Mouse (Mus musculus) intestine, embryonic 16.5 days (tissue): ENCODE measurements around the gene Prdm5. TPM values are rescaled to one million over a fixed set of nuclear protein-coding genes. Genes with fewer than 3 reads are reported as not detected.

Experiments used
- ATAC-seq: fragments of 200-750 bp; cut with Nextera tagmentation; 2 replicates; pipeline ENCODE4 v1.8.0; 2017; ENCODE audit warnings: moderate TSS enrichment, moderate library complexity
- H3K27ac ChIP-seq: fragments of 300-500 bp; sonication (generic); 2 replicates; pipeline ENCODE4 v1.5.1; 2014; ENCODE audit warnings: mild to moderate bottlenecking, low read length
- H3K27me3 ChIP-seq: fragments of 300-500 bp; sonication (generic); replicated peaks from 2 replicates; pipeline ENCODE4 v1.6.1; 2014; ENCODE audit warnings: low read length, control low read depth, mixed read lengths; ENCODE audit not compliant: control insufficient read depth, insufficient read depth
- H3K36me3 ChIP-seq: fragments of 300-500 bp; sonication (generic); 2 replicates; pipeline ENCODE4 v1.6.1; 2014; ENCODE audit warnings: low read length, control low read depth; ENCODE audit not compliant: control insufficient read depth, insufficient read depth
- H3K4me1 ChIP-seq: fragments of 300-500 bp; sonication (generic); 2 replicates; pipeline ENCODE4 v1.6.1; 2014; ENCODE audit warnings: low read length, control low read depth, mixed read lengths; ENCODE audit not compliant: control insufficient read depth, insufficient read depth
- H3K4me2 ChIP-seq: fragments of 300-500 bp; sonication (generic); 2 replicates; pipeline ENCODE4 v1.6.1; 2014; ENCODE audit warnings: low read depth, low read length, control low read depth
- H3K4me3 ChIP-seq: fragments of 300-500 bp; sonication (generic); 2 replicates; pipeline ENCODE4 v1.5.1; 2014; ENCODE audit warnings: mild to moderate bottlenecking, low read length
- H3K9ac ChIP-seq: fragments of 300-500 bp; sonication (generic); 2 replicates; pipeline ENCODE4 v1.6.1; 2014; ENCODE audit warnings: low read depth, low read length
- H3K9me3 ChIP-seq: fragments of 300-500 bp; sonication (generic); 2 replicates; pipeline ENCODE4 v1.6.1; 2016; ENCODE audit warnings: low read length, control low read depth; ENCODE audit not compliant: control insufficient read depth
- WGBS: fragments of 180-500 bp; shearing (Covaris S2); extraction: QIAGEN DNeasy Blood & Tissue Kit; methylation state at CpG from one replicate; pipeline ENCODE4 v1.1.7; 2014; 5-methylcytosine and 5-hydroxymethylcytosine counted together
- polyA plus RNA-seq: library from polyadenylated mRNA; unstranded; fragments of >200 nt; fragmentation: Nextera tagmentation; extraction: Ambion mirVana; gene quantifications from 2 replicates; pipeline ENCODE4 v1.2.1, GENCODE M21; 2015

Gene Prdm5
- polyA plus RNA-seq, 1 experiment from 2014 or later: 9.2 TPM

DNA sequence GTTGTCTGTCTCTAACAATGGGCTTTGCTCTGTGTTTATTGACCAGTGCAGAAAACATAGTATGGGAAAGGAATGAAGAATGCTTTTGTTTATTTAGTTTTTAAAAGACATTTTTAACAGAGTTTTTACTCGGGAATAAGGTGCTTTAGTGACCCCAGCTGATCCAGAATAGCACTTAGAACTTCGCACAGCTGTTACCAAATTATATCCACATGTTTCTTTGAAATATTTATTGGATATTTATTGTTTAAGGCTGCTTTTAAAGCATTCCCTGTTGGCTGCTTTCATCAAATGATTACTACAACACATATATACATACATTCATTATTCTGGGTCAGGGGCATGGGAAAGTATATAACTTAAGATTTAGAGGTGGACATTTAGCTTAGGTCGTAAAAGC is 32.9 kb downstream of the Prdm5 start:
- Histone ChIP-seq H3K4me3 (no peak overlapping the region), H3K4me2 (no peak overlapping the region), H3K36me3 (no peaks in the 10 kb centered on the region), H3K9me3 (no peaks in the 10 kb centered on the region), H3K27ac (no peak overlapping the region), H3K27me3 (no peaks in the 10 kb centered on the region), H3K9ac (no peak overlapping the region), H3K4me1 (no peaks in the 10 kb centered on the region)
- no peak for ATAC-seq
- 65% methylated on average over 3 of the region's 3 CpGs for WGBS

DNA sequence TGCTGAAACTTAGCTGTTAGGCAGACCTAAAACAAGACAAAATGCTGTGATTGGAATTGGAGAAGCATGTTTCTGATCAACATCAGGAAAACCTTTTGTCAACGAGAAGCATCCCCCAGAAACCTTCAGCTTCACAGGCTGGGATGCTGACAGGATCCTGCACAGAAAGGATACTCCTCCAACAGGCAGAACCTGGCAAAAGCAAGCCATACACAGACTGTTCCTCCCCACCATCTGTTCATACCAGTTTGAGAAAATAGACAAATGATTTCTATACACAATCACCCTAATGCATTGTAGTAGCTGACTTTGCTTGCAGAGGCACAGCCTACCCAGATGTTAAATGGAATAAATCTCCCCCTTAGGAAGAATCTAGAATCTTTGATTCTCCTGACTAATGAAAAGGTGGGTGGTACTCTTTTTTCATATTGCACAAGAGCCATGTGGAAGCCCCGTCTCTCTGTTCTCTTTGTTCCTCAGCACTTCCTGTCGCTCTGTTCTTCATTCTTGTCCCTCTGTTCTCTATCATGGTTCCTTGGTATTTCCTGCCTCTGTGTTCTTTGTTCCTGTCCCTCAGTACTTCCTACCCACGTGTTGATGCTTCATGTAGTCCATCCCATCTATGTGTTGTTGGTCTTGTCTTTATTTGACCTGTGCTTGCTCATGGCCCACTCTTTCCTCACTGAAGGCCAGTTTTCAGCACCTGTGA is 39.4 kb downstream of the Prdm5 start:
- 75% methylated on average over 4 of the region's 4 CpGs for WGBS
- ATAC-seq: no peak
- Histone ChIP-seq H3K9me3 (no peaks in the 10 kb centered on the region), H3K27me3 (no peaks in the 10 kb centered on the region), H3K27ac (no peak overlapping the region), H3K36me3 (no peaks in the 10 kb centered on the region), H3K9ac (no peak overlapping the region), H3K4me1 (no peaks in the 10 kb centered on the region), H3K4me2 (no peak overlapping the region), H3K4me3 (no peak overlapping the region)

DNA sequence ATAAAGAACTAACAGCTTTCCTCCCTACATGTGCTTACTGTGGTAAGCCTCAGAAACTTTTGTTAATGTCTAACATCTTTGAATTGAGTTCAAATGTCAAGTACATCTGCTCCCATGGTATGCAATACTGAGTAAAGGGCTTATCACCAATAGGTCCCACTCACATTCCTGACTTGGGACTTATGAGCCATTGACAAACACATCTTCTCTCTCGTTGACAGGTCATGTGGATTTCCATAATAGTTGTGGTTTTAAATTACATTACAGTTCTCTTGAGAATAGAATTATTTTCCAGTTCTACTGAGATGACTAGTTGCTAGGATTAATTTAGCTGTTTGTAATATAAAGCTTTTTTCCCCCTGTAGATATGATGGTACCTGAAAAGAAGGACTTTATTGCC is 49.9 kb downstream of the Prdm5 start:
- no peaks in the 10 kb centered on the region for H3K36me3 ChIP-seq
- no peak overlapping the region for H3K27ac ChIP-seq
- H3K9me3 ChIP-seq: peaks cover 3% of the 10 kb centered on the region; the same call in 1 of the 2 replicates
- 58% methylated on average over 1 of the region's 1 CpGs for WGBS
- no peak overlapping the region for H3K4me3 ChIP-seq
- H3K4me2 ChIP-seq: no peak overlapping the region
- H3K27me3 ChIP-seq: no peaks in the 10 kb centered on the region
- no peak overlapping the region for H3K9ac ChIP-seq
- no peaks in the 10 kb centered on the region for H3K4me1 ChIP-seq
- no peak for ATAC-seq

DNA sequence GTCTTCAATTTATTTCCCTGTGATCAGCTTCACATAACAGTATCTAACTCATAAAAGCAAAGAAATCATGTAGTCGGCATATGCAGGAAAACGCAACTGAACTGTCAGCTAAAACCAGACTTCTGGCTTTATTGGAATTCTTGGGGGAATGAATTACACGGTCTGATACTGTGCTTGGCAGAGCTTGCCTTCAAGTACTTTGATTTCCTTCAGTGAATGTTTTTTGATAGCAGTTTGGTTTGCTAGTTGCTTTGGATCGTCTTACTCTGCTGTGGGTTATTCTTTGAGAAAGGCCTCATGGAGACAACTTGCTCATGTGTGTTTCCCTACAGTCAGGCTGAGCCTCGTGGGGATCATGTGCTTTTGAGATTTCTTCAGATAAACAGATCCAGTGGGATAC is 52.7 kb downstream of the Prdm5 start:
- no peak for ATAC-seq
- H3K36me3 ChIP-seq: no peaks in the 10 kb centered on the region
- WGBS: 86% methylated on average over 5 of the region's 5 CpGs

DNA sequence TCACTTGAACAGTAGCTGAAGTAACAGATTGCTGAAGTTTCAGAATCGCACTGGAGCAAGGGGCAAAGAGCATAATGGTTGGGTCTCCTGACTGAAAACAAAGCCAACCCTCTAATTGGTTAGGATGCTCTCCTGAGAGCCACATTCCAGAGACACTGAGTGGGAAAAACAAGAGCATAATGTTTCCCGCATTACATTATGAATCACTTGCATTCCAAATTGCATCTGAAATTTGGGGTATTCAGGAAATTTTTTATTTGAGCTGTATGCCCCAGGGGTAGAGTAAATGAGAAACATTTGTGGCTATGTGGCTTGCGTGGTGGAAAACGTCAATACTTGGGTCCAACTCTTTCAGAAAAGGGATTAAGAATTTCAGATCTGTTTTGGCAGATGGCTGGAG is 55.2 kb downstream of the Prdm5 start:
- WGBS: 96% methylated on average over 4 of the region's 4 CpGs
- no peaks in the 10 kb centered on the region for H3K4me1 ChIP-seq
- H3K9ac ChIP-seq: no peak overlapping the region
- H3K27me3 ChIP-seq: no peaks in the 10 kb centered on the region
- H3K9me3 ChIP-seq: peaks cover 3% of the 10 kb centered on the region; the same call in 1 of the 2 replicates
- 0 out of 2 replicates have a peak, but pooled peaks cover 3% of the 10 kb centered on the region for H3K36me3 ChIP-seq
- H3K4me2 ChIP-seq: no peak overlapping the region
- H3K27ac ChIP-seq: no peak overlapping the region
- H3K4me3 ChIP-seq: no peak overlapping the region
- no peak for ATAC-seq

More for the DNA sequence above, 52.7 kb downstream of the Prdm5 start:
- H3K27me3 ChIP-seq: no peaks in the 10 kb centered on the region
- H3K4me2 ChIP-seq: no peak overlapping the region
- no peak overlapping the region for H3K27ac ChIP-seq
- H3K9ac ChIP-seq: no peak overlapping the region
- H3K4me3 ChIP-seq: no peak overlapping the region
- H3K4me1 ChIP-seq: no peaks in the 10 kb centered on the region
- peaks cover 3% of the 10 kb centered on the region; the same call in 1 of the 2 replicates for H3K9me3 ChIP-seq

DNA sequence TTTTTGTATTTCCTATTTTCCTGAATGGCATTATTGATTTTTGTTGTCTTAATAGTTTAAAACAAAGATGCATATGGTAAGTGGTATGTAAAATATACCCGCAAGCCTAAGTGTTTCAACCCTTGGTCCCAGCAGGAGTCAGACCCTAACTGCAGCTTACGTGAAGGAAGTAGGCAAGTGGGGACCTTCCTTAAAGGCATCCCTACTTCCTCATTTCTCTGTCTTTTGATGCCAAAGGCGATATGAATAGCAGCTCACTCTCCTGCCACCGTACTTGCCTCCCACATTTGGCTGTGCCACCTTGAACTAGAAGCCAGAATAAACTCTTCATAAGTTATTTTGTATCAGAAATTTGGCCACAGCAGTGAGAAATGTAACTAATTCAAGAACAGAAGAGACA is 63.8 kb downstream of the Prdm5 start:
- H3K4me1 ChIP-seq: no peaks in the 10 kb centered on the region
- H3K9ac ChIP-seq: no peak overlapping the region
- H3K27ac ChIP-seq: no peak overlapping the region
- no peaks in the 10 kb centered on the region for H3K27me3 ChIP-seq
- H3K4me2 ChIP-seq: no peak overlapping the region
- H3K9me3 ChIP-seq: no peaks in the 10 kb centered on the region
- WGBS: 86% methylated on average over 4 of the region's 4 CpGs
- ATAC-seq: no peak
- no peaks in the 10 kb centered on the region for H3K36me3 ChIP-seq
- H3K4me3 ChIP-seq: no peak overlapping the region

DNA sequence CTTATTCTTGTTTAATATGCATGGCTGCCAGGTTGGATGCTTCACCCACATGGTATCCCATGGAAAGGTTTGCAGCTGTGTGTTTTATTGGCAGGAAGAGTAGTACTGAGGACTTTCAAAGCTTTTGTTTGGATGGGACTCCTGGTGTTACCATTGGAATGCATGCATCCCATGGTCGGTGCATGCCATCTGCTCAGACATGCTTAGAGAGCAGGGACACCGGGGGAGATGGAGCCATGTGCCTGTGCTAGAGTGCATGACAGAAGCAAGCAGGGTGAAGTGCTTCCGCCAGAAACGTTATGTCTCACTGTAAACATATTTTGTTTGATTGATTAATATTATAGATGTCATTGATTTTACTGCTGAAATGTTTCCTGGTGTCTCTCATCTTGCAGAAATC is 70.3 kb downstream of the Prdm5 start:
- no peak overlapping the region for H3K9ac ChIP-seq
- ATAC-seq: no peak
- WGBS: 51% methylated on average over 4 of the region's 4 CpGs

DNA sequence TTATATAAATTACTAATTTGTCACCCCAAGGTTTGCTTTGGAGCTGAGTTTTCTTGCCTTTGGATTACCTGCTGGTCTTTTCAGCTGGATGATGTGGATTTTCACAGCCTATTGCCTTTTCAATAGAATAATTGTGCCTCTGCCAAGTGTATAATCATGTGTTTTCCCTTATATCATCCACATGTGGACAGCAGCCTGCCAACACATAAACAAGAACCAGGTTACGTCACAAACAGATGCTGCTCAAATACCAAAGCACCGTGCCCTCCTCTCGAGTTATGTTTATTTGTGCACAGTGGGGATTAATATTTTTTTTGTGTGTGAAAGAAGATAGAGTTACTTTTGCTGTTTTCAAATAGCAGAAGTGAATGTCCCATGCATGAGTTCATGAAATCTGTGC is 70.9 kb downstream of the Prdm5 start:
- Histone ChIP-seq H3K27ac (no peak overlapping the region), H3K36me3 (no peaks in the 10 kb centered on the region), H3K4me3 (no peak overlapping the region), H3K9ac (no peak overlapping the region), H3K27me3 (no peaks in the 10 kb centered on the region), H3K9me3 (no peaks in the 10 kb centered on the region), H3K4me2 (no peak overlapping the region), H3K4me1 (no peaks in the 10 kb centered on the region)
- ATAC-seq: no peak
- 65% methylated on average over 3 of the region's 3 CpGs for WGBS

More for the DNA sequence above, 70.3 kb downstream of the Prdm5 start:
- Histone ChIP-seq H3K27me3 (no peaks in the 10 kb centered on the region), H3K4me1 (no peaks in the 10 kb centered on the region), H3K4me3 (no peak overlapping the region), H3K4me2 (no peak overlapping the region), H3K36me3 (no peaks in the 10 kb centered on the region), H3K27ac (no peak overlapping the region), H3K9me3 (no peaks in the 10 kb centered on the region)

DNA sequence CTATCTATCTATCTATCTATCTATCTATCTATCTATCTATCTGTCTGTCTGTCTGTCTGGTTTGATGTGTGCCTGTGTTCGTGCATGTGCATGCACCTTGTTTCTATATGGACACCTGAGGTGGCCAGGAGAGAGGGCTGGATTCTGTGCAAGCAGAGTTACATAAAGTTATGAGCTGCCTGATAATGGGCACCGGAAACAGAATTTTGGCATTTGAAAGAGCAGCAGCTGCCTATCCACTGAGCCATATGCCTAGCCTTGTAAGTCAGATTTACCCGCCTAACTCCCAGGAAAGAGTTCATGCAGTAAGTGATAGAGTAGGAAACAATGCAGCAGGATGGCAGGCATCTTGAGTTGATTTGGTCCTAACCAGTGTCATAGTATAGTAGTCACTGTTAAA is 71.4 kb downstream of the Prdm5 start:
- no peaks in the 10 kb centered on the region for H3K36me3 ChIP-seq
- H3K4me3 ChIP-seq: no peak overlapping the region
- H3K4me1 ChIP-seq: no peaks in the 10 kb centered on the region
- no peak overlapping the region for H3K27ac ChIP-seq
- no peaks in the 10 kb centered on the region for H3K27me3 ChIP-seq
- no peak for ATAC-seq
- H3K4me2 ChIP-seq: no peak overlapping the region
- no peaks in the 10 kb centered on the region for H3K9me3 ChIP-seq
- no peak overlapping the region for H3K9ac ChIP-seq
- 87% methylated on average over 3 of the region's 3 CpGs for WGBS

DNA sequence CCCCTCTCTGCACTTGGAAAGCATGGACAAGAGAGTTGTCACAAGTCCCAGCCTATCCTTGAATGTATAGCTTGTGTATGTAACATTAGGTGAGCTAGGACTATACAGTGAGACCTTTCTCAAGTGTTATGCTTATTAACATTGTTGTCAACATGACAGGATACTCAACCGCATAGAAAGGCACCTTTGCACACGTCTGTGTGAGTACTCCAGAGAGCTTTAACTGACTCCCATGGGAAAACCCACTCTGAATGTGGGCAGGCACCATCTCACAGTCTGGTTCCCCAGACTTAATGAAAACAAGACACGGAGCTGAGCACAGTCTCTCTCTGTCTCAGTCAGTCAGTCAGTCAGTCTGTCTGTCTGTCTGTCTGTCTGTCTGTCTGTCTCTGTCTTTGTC is 75.2 kb downstream of the Prdm5 start:
- Histone ChIP-seq H3K9me3 (no peaks in the 10 kb centered on the region), H3K27me3 (no peaks in the 10 kb centered on the region), H3K9ac (no peak overlapping the region), H3K4me1 (no peaks in the 10 kb centered on the region), H3K4me2 (no peak overlapping the region), H3K27ac (no peak overlapping the region), H3K4me3 (no peak overlapping the region), H3K36me3 (no peaks in the 10 kb centered on the region)
- 67% methylated on average over 3 of the region's 3 CpGs for WGBS
- no peak for ATAC-seq
